Mouse (Mus musculus) gastrocnemius, adult 2 months (tissue): ENCODE data around the gene Cyb5rl. TPM values are rescaled to one million over a fixed set of nuclear protein-coding genes. Genes with fewer than 3 reads are reported as not detected.
A peak's percentile ranks its signal among the peaks of the same experiment; 100 is the strongest.

Experiments
- DNase-seq: peaks from one replicate; pipeline ENCODE4 v3.0.0; 2022
- H3K27ac ChIP-seq: fragments of 200-600 bp; 2 replicates; pipeline ENCODE4 v1.8.1; 2022; ENCODE audit warnings: mild to moderate bottlenecking
- H3K4me3 ChIP-seq: fragments of 200-600 bp; 2 replicates; pipeline ENCODE4 v1.8.1; 2022; ENCODE audit warnings: mild to moderate bottlenecking, moderate library complexity
- CTCF ChIP-seq: fragments of 200-600 bp; IDR thresholded peaks from 2 replicates; pipeline ENCODE4 v1.8.1; 2022; ENCODE audit warnings: antibody characterized with exemption, mild to moderate bottlenecking, moderate library complexity
- intact Hi-C: fragments of 180-260 bp; cut with DNase I; formaldehyde crosslinking; loops from one replicate; pipeline ENCODE4 v1.15.1; 2025
- long read RNA-seq, 2 experiments: library from polyadenylated mRNA; stranded (forward); transcript quantifications; one replicate each; pipeline ENCODE4 v2.0.0; 2021
- total RNA-seq, 2 experiments: library from RNA; stranded (reverse); gene quantifications; 2 replicates each; pipeline ENCODE4 v1.2.3; 2021

Gene Cyb5rl
- total RNA-seq = 10 to 100 TPM; 16.3 to 20.1 TPM
- long read RNA-seq, experiment 1, transcript Cyb5rl-203 (7 exons, 2,516 nt) = major isoform, 5 of 17 reads
- long read RNA-seq, experiment 1, partial matches to known transcripts = 0 of 17 reads
- long read RNA-seq, experiment 1, other reads (novel, unspliced or antisense) = 12 of 17 reads
- long read RNA-seq, experiment 2, partial matches to known transcripts = 1 of 32 reads
- long read RNA-seq, experiment 2, other reads (novel, unspliced or antisense) = 27 of 32 reads

DNA sequence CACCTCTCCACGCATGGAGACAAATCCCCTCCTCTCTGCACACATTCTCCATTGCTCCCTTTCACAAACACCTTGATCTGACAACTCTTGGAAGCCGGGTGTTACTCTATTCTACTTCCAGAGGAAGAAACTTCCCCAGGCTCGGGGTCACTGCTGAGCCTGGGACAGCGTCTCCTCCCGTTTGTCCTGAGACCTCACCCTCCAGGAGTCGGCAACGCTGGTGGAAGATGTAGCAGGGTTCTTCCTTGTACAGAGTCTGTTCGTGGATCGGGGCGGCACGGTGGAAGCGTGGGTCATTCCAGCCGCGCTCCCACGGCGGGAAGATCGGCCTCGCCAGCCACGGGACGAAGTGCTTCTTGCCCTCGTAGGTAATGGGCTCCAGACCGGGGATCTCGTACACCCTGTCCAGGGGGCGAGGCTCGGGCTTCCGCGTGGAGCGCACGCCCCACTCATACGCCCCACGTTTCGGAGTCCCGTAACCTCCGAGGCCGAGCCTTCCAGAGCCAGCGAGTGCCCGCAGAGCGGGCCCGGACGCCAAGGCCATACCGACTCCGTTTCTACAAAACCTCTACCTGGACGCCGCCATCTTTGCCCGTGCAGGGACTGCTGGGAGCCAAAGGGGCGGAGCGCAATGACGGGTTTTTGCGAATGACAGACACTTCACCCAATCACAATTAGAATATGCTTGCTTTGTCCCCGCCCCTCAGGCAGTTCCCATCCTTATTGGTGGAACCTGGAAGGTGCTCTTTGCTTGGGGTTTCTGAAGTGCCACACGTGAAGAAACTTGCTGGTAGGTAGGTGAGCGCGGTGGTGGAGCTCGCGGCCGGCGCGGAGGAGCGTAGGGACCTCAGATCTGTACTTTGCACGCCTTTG is at the start of gene Cyb5rl, which contains the start of gene Mrpl37:
Gene Cyb5rl, plus strand, starts transcription at position 737 of the 873 bp plus-strand sequence.
Gene Mrpl37, minus strand, starts transcription at position 617 of the 873 bp plus-strand sequence.
- TF ChIP-seq CTCF = no peak
- Histone ChIP-seq H3K4me3 (peak within 1 kb of the TSS; percentile 95), H3K27ac (peak within 1 kb of the TSS; percentile 96)
- intact Hi-C loops = loop anchor here (2.0 to 5.0 kb wide), 3 partner anchors 96 to 228 kb away; no protein-coding TSS in a partner anchor
- peak; percentile 95 for DNase-seq

DNA sequence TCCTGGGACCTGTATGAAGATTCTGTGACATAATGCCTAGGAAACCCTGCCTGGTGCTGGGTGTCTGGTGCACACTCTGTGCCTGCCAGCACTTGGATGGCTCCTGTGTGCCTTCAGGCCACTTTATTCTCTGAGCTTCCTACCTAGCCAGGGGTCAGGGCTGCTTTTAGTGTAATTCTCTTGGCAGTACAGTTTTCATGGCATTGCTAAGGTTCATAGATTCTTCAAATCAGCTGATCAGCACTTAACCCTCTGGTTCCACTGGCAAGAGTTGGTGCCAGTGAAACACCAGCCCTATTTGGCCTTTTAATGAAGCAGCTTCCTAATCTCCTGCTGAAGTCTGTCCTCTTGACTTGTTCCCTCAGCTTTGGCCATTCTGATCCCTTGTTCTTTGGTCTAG is 49.5 kb upstream of the Cyb5rl start:
- intact Hi-C loops = loop anchor here (5.0 kb wide), 1 partner anchor 35 kb away; no protein-coding TSS in a partner anchor
- DNase-seq = no peak
- TF ChIP-seq CTCF = no peak
- Histone ChIP-seq H3K4me3 (no peak overlapping the region), H3K27ac (no peak overlapping the region)

GRCm38 (mm10) chr4:107018521-107018920 is 48.3 kb upstream of the Cyb5rl start:
- Histone ChIP-seq H3K27ac (peak overlapping the region; percentile 71), H3K4me3 (no peak overlapping the region)
- intact Hi-C loops = loop anchor here (5.0 kb wide), 1 partner anchor 34 kb away; no protein-coding TSS in a partner anchor
- DNase-seq = peak; percentile 66
- no peak for TF ChIP-seq CTCF

GRCm38 (mm10) chr4:107019027-107019426 is 47.8 kb upstream of the Cyb5rl start:
- Histone ChIP-seq H3K4me3 (no peak overlapping the region), H3K27ac (peak overlapping the region; percentile 71)
- DNase-seq = peak; percentile 73
- intact Hi-C loops = loop anchor here (5.0 kb wide), 1 partner anchor 33 kb away; no protein-coding TSS in a partner anchor
- no peak for TF ChIP-seq CTCF

GRCm38 (mm10) chr4:107020287-107021000 is 46.3 kb upstream of the Cyb5rl start:
- no peak overlapping the region for H3K4me3 ChIP-seq
- intact Hi-C loops = no loop called here
- TF ChIP-seq CTCF = no peak
- no peak for DNase-seq
- H3K27ac ChIP-seq = no peak overlapping the region

GRCm38 (mm10) chr4:107021464-107021863 is 45.3 kb upstream of the Cyb5rl start:
- TF ChIP-seq CTCF = no peak
- DNase-seq = no peak
- Histone ChIP-seq H3K27ac (no peak overlapping the region), H3K4me3 (no peak overlapping the region)
- intact Hi-C loops = no loop called here

DNA sequence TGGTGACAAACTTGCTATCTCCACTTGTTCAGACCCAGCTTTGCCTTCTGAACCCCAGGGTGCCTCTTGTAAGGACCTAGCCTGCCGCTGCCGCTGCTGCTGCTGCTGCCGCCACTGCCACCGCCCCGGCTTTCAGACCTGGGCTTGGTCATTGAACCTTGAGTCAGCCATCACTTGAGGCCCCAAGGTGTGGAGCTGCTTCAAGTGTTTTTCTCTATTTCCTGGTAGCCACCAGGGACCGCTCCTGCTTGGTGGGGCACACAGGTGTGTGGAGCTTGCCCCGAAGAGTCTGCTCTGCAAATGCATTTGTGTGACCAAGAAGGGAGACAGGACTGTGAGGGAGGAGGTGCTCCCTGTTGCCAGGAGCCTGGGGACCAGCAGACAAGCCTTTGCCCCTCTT is 41.9 kb upstream of the Cyb5rl start:
- intact Hi-C loops = no loop called here
- no peak for DNase-seq
- Histone ChIP-seq H3K4me3 (no peak overlapping the region), H3K27ac (no peak overlapping the region)
- TF ChIP-seq CTCF = no peak

DNA sequence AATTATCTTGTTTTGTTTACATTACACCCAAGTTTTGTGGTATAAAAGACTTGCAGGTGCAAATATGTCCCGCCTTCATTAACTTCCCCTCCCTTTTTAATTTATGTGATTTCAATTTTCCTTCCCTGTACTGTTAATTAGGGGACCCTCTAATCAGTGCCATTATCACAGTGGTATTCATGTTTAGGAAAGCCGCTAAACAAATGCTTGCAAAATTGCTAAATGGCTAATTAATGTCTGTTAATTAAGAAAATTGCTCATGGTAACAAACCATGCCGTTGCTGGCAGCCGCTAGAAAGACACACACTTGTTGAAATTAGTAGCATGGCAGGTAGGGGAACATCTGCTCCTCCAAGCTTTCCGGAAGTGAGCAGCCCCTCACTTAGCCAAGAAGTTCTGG is 41.4 kb upstream of the Cyb5rl start:
- no peak overlapping the region for H3K27ac ChIP-seq
- no peak for DNase-seq
- no peak for TF ChIP-seq CTCF
- H3K4me3 ChIP-seq = no peak overlapping the region
- intact Hi-C loops = no loop called here

DNA sequence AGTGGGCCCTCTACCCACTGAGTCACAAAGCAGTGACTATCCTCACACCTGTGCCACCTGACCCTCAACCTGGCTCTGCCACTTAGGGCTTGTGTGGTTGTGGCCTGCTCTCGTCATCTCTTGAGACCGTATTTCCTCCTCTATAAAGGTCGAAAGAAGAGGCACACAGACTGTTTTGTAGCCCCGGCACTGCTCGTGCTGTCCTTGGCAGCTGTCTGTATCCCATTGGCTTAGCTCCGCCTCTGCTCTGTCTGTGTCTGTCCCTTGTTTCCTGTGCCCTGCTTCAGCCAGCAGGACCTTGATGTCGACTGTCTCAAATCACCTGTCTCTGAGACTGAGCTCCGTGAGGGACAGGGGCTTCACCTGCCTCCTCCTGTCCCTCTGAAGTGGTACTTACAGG is 40.3 kb upstream of the Cyb5rl start:
- Histone ChIP-seq H3K4me3 (no peak overlapping the region), H3K27ac (no peak overlapping the region)
- TF ChIP-seq CTCF = no peak
- no peak for DNase-seq
- intact Hi-C loops = no loop called here

GRCm38 (mm10) chr4:107035689-107036088 is 31.1 kb upstream of the Cyb5rl start:
- no peak for TF ChIP-seq CTCF
- no peak overlapping the region for H3K4me3 ChIP-seq
- no peak for DNase-seq
- no peak overlapping the region for H3K27ac ChIP-seq
- intact Hi-C loops = no loop called here

DNA sequence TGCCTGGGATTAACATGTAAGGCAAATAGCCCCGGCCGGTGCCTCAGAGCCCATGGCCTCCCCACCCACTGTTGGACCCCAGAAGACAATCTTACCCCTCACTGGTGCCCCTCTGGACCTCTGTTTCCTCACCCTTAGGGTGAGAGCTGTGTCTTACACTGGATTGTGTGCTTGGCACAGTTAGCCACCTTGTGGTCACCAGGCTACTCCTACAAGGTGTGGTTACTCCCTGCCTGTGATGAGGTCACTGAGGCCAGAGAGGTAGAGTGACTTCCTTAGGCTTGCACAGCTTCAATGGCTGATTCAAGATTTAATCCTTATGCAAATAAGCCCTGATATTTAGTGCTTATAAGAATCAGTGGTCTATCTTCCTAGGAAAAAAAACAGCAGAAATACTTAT is 29.8 kb upstream of the Cyb5rl start:
- no peak overlapping the region for H3K4me3 ChIP-seq
- no peak overlapping the region for H3K27ac ChIP-seq
- DNase-seq = no peak
- no peak for TF ChIP-seq CTCF
- intact Hi-C loops = no loop called here

GRCm38 (mm10) chr4:107038303-107038702 is 28.5 kb upstream of the Cyb5rl start:
- TF ChIP-seq CTCF = no peak
- H3K4me3 ChIP-seq = no peak overlapping the region
- intact Hi-C loops = no loop called here
- H3K27ac ChIP-seq = no peak overlapping the region
- DNase-seq = no peak

DNA sequence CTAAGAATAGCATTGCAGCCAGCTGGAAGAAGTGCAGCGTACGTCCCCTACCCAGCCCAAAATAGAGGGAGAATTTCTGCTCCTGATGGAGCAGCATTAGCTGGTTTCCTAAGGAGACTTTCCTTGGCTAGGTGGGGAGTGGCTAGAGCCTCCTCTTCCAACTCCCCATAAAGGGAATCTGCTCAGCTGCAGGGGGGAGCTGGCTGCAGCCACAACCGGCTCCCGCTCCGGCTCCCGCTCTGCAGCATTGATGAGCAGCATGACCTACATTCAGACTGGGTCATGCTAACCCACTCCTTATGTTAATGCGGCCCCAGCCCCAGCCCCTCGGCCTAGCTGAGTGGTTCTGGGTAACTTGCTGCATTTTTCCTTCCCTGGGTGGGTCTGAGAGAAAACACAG is 27.5 kb upstream of the Cyb5rl start:
- no peak for TF ChIP-seq CTCF
- intact Hi-C loops = no loop called here
- H3K27ac ChIP-seq = no peak overlapping the region
- no peak overlapping the region for H3K4me3 ChIP-seq
- DNase-seq = no peak
